In genomic region chr1:7823969-7824368, GRCm38 (mm10) we compare ENCODE assay signal across 18 mouse cellular contexts.
"Had no signal": no experiment of that assay in that cellular context is flagged by ENCODE, and none has a peak within 500 bp of the region (broad histone marks: within the 10 kb centered on the region; RNA-seq: fewer than 3 reads in every experiment).

No protein-coding gene starts in this region.

- DNase-seq: gastrocnemius, adult 2 months; gastrocnemius, postnatal 10 days; gastrocnemius, postnatal 25 days; heart, adult 11 months; heart, adult 2 months; heart, postnatal 14 days; heart, postnatal 36 days; kidney, adult 11 months; kidney, adult 2 months; kidney, adult 9 months; kidney, postnatal 14 days; kidney, postnatal 36 days; layer of hippocampus, adult 9-11 months; layer of hippocampus, postnatal 36 days; left cerebral cortex, postnatal 4 days had no signal

- ATAC-seq: hindbrain, postnatal 0 days; intestine, embryonic 16.5 days; liver, embryonic 12.5 days had no signal
